Mouse (Mus musculus): ENCODE data around the gene Hspa2. TPM values are rescaled to one million over a fixed set of nuclear protein-coding genes. Genes with fewer than 3 reads are reported as not detected.
A peak's percentile ranks its signal among the peaks of the same experiment; 100 is the strongest.

Gene Hspa2
- polyA plus RNA-seq (2014; fragmentation: Nextera tagmentation; extraction: Ambion mirVana) = 19.5 and 20.6 TPM in 2 replicates

DNA sequence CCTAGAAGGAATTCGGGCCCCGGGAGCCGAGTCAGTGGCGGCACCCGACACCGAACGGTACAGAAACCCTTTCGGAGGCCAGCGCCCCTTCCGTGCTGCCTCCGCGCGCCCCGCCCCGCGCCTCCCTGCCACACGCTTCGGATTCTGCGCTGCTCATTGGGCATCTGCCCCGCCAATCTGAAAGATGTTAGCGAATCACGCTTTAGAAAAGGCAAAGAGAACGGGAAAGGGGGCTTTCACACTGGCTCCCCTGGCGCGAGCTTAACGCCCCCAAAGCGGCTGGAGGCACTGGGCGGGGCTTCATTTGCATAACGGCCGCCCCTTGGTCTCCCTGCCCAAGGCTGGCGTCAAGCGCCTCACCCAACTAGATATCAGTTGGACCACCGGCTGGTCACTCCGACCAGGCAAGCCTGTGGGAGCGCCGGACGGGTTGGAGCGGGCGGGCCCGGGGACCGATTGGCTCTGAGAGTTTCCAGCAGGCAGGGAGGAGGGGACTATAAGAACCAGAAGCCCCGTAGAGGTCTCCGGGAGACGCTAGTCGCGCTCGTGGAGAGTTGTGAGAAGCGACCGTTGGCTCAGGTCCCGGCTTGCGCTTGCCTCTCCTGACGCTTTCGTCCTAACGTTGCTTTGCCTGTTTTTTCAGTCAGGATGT is at the start of gene Hspa2:
Gene Hspa2 (plus strand): TSS at position 291 of the 652 bp plus-strand sequence.
- peak; percentile 97 for ATAC-seq (replicated peaks; ENCODE audit: insufficient number of reproducible peaks, low FRiP score, low TSS enrichment)
- peak within 1 kb of the TSS; percentile 91 for H3K4me2 ChIP-seq
- peaks cover 24% of the 10 kb centered on the region for H3K27me3 ChIP-seq (ENCODE audit: control insufficient read depth, insufficient read depth, low read length)
- peak within 1 kb of the TSS; percentile 88 for H3K9ac ChIP-seq (ENCODE audit: low read depth, low read length)
- H3K36me3 ChIP-seq (ENCODE audit: control insufficient read depth, insufficient read depth, low read length) = no peaks in the 10 kb centered on the region
- H3K4me1 ChIP-seq (ENCODE audit: control insufficient read depth, insufficient read depth, low read length) = peaks cover 22% of the 10 kb centered on the region
- H3K4me3 ChIP-seq (ENCODE audit: low read depth, low read length) = peak within 1 kb of the TSS; percentile 70
- peak within 1 kb of the TSS; percentile 96 for H3K27ac ChIP-seq (ENCODE audit: low read depth, low read length)
- H3K9me3 ChIP-seq (replicated peaks; ENCODE audit: control insufficient read depth, low read length) = no peaks in the 10 kb centered on the region
- under 1% methylated on average over 54 of the region's 54 CpGs for WGBS (ENCODE audit: insufficient replicate concordance)

DNA sequence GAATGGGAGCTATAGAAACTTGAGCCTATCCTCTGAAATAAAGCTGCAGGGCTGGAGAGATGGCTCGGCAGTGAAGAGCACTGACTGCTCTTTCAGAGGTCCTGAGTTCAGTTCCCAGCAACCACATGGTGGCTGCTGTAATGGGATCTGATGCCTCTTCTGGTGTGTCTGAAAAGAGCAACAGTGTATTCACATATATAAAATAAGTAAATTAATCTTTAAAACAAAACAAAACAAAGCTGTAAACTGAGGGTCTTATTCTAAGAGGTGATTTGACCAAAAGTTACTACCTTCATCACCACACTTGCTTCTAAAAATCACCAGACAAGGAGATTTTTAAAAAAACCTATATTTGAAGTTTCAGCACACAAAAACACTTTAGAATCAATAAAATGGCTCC is 43.1 kb upstream of the Hspa2 start:
- Histone ChIP-seq H3K4me3 (ENCODE audit: low read depth, low read length) (no peak overlapping the region), H3K27me3 (ENCODE audit: control insufficient read depth, insufficient read depth, low read length) (no peaks in the 10 kb centered on the region), H3K4me2 (no peak overlapping the region), H3K9me3 (replicated peaks; ENCODE audit: control insufficient read depth, low read length) (no peaks in the 10 kb centered on the region), H3K9ac (ENCODE audit: low read depth, low read length) (no peak overlapping the region), H3K36me3 (ENCODE audit: control insufficient read depth, insufficient read depth, low read length) (no peaks in the 10 kb centered on the region), H3K4me1 (ENCODE audit: control insufficient read depth, insufficient read depth, low read length) (0 out of 2 replicates have a peak, but pooled peaks cover 4% of the 10 kb centered on the region), H3K27ac (ENCODE audit: low read depth, low read length) (no peak overlapping the region)
- WGBS (ENCODE audit: insufficient replicate concordance) = 74% methylated on average over 1 of the region's 1 CpGs
- no peak for ATAC-seq (replicated peaks; ENCODE audit: insufficient number of reproducible peaks, low FRiP score, low TSS enrichment)

DNA sequence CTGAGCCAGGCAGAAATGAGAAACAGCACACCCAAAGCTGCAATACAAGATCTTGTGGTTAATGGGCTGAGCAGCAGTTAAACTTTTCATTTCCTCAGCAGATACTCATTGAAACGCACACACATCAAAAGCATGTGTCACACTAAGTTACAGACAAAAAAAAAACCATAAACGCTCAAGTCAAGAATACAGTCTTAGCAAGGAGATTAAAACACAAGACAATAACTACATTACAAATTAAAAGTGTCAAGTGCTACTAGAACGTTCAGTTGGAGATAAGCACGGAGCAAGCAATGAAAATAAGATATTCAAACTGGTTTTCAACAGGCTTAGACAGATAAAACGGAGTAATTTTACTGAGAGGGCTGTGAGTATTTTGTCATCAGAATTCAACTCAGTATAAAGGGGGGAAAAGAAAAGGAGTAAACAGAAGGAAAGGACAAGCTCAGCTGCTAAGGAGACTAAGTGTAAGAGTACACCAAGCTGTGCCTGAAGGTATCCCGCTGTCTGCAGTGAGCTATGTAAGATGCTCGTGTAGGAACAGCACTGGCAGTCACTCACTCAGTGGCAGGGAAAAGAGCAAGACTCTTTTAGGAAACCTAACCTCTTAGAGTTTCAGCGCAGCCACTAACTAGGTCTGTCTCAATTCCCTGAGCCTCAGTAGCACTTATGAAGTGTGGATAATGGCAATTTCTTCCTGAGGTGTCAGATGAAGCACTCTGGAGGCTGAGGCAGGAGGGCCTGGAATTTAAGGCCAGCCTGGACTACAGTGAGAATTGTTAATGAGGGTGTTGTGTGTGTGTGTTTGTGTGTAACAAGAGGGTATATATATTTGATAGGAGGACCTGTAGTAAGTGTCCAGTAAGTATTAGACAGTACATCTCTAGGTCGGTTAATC is 42.3 kb upstream of the Hspa2 start:
- Histone ChIP-seq H3K9me3 (replicated peaks; ENCODE audit: control insufficient read depth, low read length) (no peaks in the 10 kb centered on the region), H3K4me3 (ENCODE audit: low read depth, low read length) (no peak overlapping the region), H3K27me3 (ENCODE audit: control insufficient read depth, insufficient read depth, low read length) (no peaks in the 10 kb centered on the region), H3K27ac (ENCODE audit: low read depth, low read length) (no peak overlapping the region; the same call in 1 of the 2 replicates), H3K9ac (ENCODE audit: low read depth, low read length) (no peak overlapping the region), H3K4me2 (no peak overlapping the region), H3K36me3 (ENCODE audit: control insufficient read depth, insufficient read depth, low read length) (no peaks in the 10 kb centered on the region), H3K4me1 (ENCODE audit: control insufficient read depth, insufficient read depth, low read length) (peaks cover 4% of the 10 kb centered on the region; the same call in 1 of the 2 replicates)
- ATAC-seq (replicated peaks; ENCODE audit: insufficient number of reproducible peaks, low FRiP score, low TSS enrichment) = no peak
- 57% methylated on average over 9 of the region's 9 CpGs for WGBS (ENCODE audit: insufficient replicate concordance)

DNA sequence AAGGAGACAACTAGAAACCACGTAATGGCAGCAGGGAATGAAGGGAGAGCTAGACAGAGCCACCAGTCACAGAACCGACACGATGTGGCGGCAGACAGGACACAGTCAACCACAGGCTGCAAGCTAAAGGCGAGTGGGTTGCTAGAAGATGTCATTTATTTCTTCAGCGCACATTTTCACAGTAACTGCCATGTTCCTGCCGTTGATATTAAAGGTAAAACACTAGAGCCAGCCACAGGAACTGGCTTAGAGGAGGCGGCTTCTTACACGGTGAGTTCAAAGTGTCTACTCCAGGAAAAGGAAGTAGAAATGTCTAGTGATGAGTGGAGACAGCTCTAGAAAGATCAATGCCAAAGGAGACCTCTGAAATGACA is 41.7 kb upstream of the Hspa2 start:
- no peak for ATAC-seq (replicated peaks; ENCODE audit: insufficient number of reproducible peaks, low FRiP score, low TSS enrichment)
- Histone ChIP-seq H3K9ac (ENCODE audit: low read depth, low read length) (no peak overlapping the region), H3K27ac (ENCODE audit: low read depth, low read length) (no peak overlapping the region), H3K36me3 (ENCODE audit: control insufficient read depth, insufficient read depth, low read length) (no peaks in the 10 kb centered on the region), H3K4me3 (ENCODE audit: low read depth, low read length) (no peak overlapping the region), H3K9me3 (replicated peaks; ENCODE audit: control insufficient read depth, low read length) (no peaks in the 10 kb centered on the region), H3K4me2 (no peak overlapping the region), H3K27me3 (ENCODE audit: control insufficient read depth, insufficient read depth, low read length) (no peaks in the 10 kb centered on the region), H3K4me1 (ENCODE audit: control insufficient read depth, insufficient read depth, low read length) (peaks cover 10% of the 10 kb centered on the region)
- 74% methylated on average over 9 of the region's 9 CpGs for WGBS (ENCODE audit: insufficient replicate concordance)

DNA sequence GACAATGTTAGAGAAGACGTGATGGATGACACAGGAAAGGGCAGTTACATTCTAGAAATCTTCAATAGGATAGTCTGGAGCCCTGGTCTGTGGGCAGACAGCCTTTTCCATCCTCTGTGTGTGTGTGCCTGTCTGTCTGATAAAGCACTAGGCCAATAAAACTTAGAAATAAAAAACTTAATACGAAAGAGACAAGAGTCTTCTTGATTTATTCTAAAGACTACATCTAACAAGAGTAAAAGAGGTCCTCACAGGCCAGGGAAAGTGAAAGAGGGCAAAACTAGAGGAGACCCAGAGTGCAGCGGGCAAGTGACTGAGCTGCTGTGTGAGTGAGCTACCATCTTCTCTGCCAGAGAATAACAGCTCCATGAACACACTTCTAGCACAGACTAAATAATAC is 37.7 kb upstream of the Hspa2 start:
- Histone ChIP-seq H3K9ac (ENCODE audit: low read depth, low read length) (no peak overlapping the region), H3K9me3 (replicated peaks; ENCODE audit: control insufficient read depth, low read length) (no peaks in the 10 kb centered on the region), H3K36me3 (ENCODE audit: control insufficient read depth, insufficient read depth, low read length) (no peaks in the 10 kb centered on the region), H3K27ac (ENCODE audit: low read depth, low read length) (no peak overlapping the region), H3K4me1 (ENCODE audit: control insufficient read depth, insufficient read depth, low read length) (peaks cover 24% of the 10 kb centered on the region), H3K27me3 (ENCODE audit: control insufficient read depth, insufficient read depth, low read length) (no peaks in the 10 kb centered on the region), H3K4me2 (no peak overlapping the region), H3K4me3 (ENCODE audit: low read depth, low read length) (no peak overlapping the region)
- WGBS (ENCODE audit: insufficient replicate concordance) = 76% methylated on average over 3 of the region's 3 CpGs
- ATAC-seq (replicated peaks; ENCODE audit: insufficient number of reproducible peaks, low FRiP score, low TSS enrichment) = no peak

DNA sequence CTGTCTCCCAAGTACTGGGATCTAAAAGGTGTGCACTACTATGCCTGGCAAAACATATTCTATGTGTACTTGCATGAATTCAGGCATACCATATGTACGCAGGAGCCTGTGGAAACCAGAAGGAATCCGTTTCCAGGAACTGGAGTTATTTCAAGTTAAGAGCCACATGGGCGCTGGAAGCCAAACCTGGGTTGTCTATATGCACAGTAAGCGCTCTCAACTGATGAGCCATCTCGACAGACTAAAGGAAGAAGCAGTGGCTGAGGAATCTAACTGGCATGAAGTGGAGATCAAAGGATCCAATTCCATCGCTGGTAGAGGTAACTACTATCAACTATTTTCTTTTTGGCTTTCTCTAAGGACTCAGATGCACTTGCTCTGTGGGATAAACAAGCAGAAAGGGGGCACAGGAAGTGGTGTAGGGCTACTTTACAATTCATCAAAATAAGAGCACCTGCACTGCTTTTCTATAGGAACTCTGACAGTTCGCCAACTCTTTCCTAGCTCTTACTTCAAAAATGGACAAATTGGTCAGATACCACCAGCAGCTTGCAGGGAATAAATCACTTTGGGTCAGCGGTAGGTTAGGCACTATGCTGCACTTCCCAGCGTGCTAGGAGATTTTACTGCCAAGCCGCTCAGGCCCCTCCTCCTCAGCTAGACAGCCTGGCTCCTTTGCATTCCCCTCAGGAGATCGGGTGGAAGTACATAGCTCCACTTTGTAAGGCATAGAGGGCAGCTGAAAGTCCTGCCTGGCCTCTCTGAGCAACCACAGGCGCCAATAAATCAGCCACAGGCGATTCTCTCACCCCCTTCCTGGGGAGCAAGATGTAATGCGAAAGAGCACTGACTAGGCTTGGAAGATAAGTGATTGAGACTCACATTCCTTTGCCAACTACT is 36.6 kb upstream of the Hspa2 start:
- peak overlapping the region; percentile 3 for H3K4me3 ChIP-seq (ENCODE audit: low read depth, low read length)
- no peaks in the 10 kb centered on the region for H3K27me3 ChIP-seq (ENCODE audit: control insufficient read depth, insufficient read depth, low read length)
- H3K9ac ChIP-seq (ENCODE audit: low read depth, low read length) = peak overlapping the region; percentile 99
- H3K4me2 ChIP-seq = peak overlapping the region; percentile 95
- H3K4me1 ChIP-seq (ENCODE audit: control insufficient read depth, insufficient read depth, low read length) = peaks cover 29% of the 10 kb centered on the region
- ATAC-seq (replicated peaks; ENCODE audit: insufficient number of reproducible peaks, low FRiP score, low TSS enrichment) = no peak
- H3K36me3 ChIP-seq (ENCODE audit: control insufficient read depth, insufficient read depth, low read length) = no peaks in the 10 kb centered on the region
- 23% methylated on average over 14 of the region's 14 CpGs for WGBS (ENCODE audit: insufficient replicate concordance)
- no peaks in the 10 kb centered on the region for H3K9me3 ChIP-seq (replicated peaks; ENCODE audit: control insufficient read depth, low read length)
- peak overlapping the region; percentile 100 for H3K27ac ChIP-seq (ENCODE audit: low read depth, low read length)

DNA sequence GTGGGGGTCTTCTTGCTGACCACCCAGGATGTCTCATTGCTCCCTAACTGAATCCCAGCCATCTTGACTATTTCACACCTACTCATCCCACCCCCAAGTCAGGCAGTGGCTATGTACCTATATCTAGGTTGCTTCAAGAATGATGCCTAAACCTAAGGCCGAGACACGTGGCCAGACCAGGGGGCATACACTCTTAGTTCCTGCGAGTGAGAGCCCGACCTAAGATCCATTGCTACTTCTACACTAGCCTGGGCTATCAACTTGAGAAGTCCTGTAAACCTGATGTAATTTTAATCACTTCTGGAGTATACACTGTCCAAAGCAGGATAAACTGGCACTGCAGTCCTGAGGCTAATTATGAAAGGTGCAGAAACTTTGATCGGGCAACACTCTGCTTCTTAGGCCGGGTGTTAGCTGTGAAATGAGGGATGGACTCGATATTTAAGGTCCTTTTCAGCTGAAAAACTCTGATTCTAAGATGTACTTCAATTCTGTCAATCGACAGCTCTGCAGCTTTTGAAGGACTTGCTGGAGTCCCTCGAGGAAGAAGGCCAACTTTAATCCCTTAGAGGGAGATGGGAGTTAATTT is 35.7 kb upstream of the Hspa2 start:
- no peaks in the 10 kb centered on the region for H3K36me3 ChIP-seq (ENCODE audit: control insufficient read depth, insufficient read depth, low read length)
- no peak for ATAC-seq (replicated peaks; ENCODE audit: insufficient number of reproducible peaks, low FRiP score, low TSS enrichment)
- peak overlapping the region; percentile 99 for H3K4me3 ChIP-seq (ENCODE audit: low read depth, low read length)
- H3K27me3 ChIP-seq (ENCODE audit: control insufficient read depth, insufficient read depth, low read length) = no peaks in the 10 kb centered on the region
- H3K9ac ChIP-seq (ENCODE audit: low read depth, low read length) = peak overlapping the region; percentile 99
- 11% methylated on average over 9 of the region's 9 CpGs for WGBS (ENCODE audit: insufficient replicate concordance)
- H3K4me2 ChIP-seq = peak overlapping the region; percentile 95
- H3K9me3 ChIP-seq (replicated peaks; ENCODE audit: control insufficient read depth, low read length) = no peaks in the 10 kb centered on the region
- H3K27ac ChIP-seq (ENCODE audit: low read depth, low read length) = peak overlapping the region; percentile 100
- H3K4me1 ChIP-seq (ENCODE audit: control insufficient read depth, insufficient read depth, low read length) = peaks cover 37% of the 10 kb centered on the region

DNA sequence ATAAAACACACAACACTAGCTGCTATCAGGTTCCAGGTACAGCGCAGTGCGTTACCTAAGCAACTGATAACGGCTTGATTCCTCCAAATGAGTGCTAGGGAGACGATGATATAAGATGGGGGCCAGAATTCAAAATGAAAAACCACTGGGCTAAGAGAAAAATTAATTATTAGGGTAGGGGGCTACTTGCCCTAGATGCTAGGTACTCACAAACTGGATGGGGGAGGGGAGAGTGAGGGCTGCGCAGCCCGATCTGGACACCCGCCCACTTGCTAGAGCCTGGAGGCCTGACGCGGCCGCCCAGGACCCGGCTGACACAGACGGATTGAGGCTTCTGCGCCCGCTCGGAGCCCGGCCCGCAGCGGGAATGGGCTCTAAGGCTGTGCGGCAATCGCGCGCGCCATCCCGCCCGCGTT is 35.2 kb upstream of the Hspa2 start:
- H3K27ac ChIP-seq (ENCODE audit: low read depth, low read length) = peak overlapping the region; percentile 100
- H3K36me3 ChIP-seq (ENCODE audit: control insufficient read depth, insufficient read depth, low read length) = no peaks in the 10 kb centered on the region
- no peaks in the 10 kb centered on the region for H3K9me3 ChIP-seq (replicated peaks; ENCODE audit: control insufficient read depth, low read length)
- H3K4me3 ChIP-seq (ENCODE audit: low read depth, low read length) = peak overlapping the region; percentile 99
- peaks cover 40% of the 10 kb centered on the region for H3K4me1 ChIP-seq (ENCODE audit: control insufficient read depth, insufficient read depth, low read length)
- H3K4me2 ChIP-seq = peak overlapping the region; percentile 95
- peak; percentile 20; the same call in 1 of the 2 replicates for ATAC-seq (replicated peaks; ENCODE audit: insufficient number of reproducible peaks, low FRiP score, low TSS enrichment)
- WGBS (ENCODE audit: insufficient replicate concordance) = 1% methylated on average over 24 of the region's 26 CpGs
- H3K27me3 ChIP-seq (ENCODE audit: control insufficient read depth, insufficient read depth, low read length) = no peaks in the 10 kb centered on the region
- H3K9ac ChIP-seq (ENCODE audit: low read depth, low read length) = peak overlapping the region; percentile 99

Data from heart, embryonic 11.5 days (tissue).